Comparison of ENCODE assay signal across 8 mouse cellular contexts in the genomic region with DNA sequence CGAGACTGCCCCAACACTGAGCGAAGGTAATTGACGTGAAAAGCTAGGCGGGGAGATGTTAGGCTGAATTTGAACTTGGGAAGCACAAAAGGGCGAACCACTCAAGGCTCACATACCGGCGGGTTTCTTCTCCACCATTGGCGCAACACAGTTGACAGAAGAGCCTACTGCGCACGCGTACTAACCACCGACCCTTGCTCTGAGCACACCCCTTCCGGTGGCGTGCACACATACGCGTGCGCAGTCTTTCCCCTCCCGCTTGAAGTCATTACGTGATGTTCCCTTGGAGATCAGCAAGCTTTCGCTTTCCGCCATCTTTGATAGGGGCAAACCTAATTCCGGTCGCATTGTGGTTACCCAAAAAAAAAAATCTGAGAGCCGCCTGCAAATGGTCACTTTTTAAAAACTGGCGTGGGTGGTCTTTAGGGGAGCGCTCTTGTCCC. TPM values are rescaled to one million over a fixed set of nuclear protein-coding genes. Genes with fewer than 3 reads are reported as not detected.
DNase-seq lines count a peak whose midpoint lies in the region; ATAC-seq and TF ChIP-seq lines count a peak whose summit lies in the region.

A gene (plus strand): TSS at position 325 of the 443 bp plus-strand sequence.

- peak within 1 kb of the TSS; percentile 90 for H3K9ac ChIP-seq in embryonic facial prominence, embryonic 15.5 days
- H3K9ac ChIP-seq in limb, embryonic 14.5 days (ENCODE audit: low read depth, low read length, severe bottlenecking), result peak within 1 kb of the TSS; percentile 94
- H3K9ac ChIP-seq in midbrain, postnatal 0 days (replicated peaks; ENCODE audit: low read length, poor library complexity, severe bottlenecking), result peak within 1 kb of the TSS; percentile 99

- peak within 1 kb of the TSS; percentile 85 for H3K4me3 ChIP-seq in bone marrow, adult 2 months (replicated peaks; ENCODE audit: control insufficient read depth, low read depth, low read length)
- peak within 1 kb of the TSS; percentile 78 for H3K4me3 ChIP-seq in embryonic facial prominence, embryonic 15.5 days (replicated peaks)
- peak within 1 kb of the TSS; percentile 78 for H3K4me3 ChIP-seq in limb, embryonic 14.5 days (replicated peaks; ENCODE audit: low read length)
- peak within 1 kb of the TSS; percentile 88 for H3K4me3 ChIP-seq in midbrain, postnatal 0 days (ENCODE audit: low read depth, low read length)

- peak; percentile 94 for ATAC-seq in embryonic facial prominence, embryonic 15.5 days (ENCODE audit: insufficient number of reproducible peaks, low FRiP score, low TSS enrichment, low read depth)
- peak; percentile 91 for ATAC-seq in limb, embryonic 14.5 days (ENCODE audit: low FRiP score, low read depth)
- peak; percentile 93 for ATAC-seq in midbrain, postnatal 0 days (ENCODE audit: low FRiP score)

- peak; percentile 99 for DNase-seq in 416B (ENCODE audit: low read depth)
- peak; percentile 97 for DNase-seq in heart, adult 8-10 months (ENCODE audit: low spot score)
- DNase-seq in kidney, adult 9 months, result peak; percentile 98
- peak; percentile 100 for DNase-seq in limb, embryonic 14.5 days (ENCODE audit: low spot score)
- DNase-seq in midbrain, postnatal 0 days (ENCODE audit: low spot score), result peak; percentile 100
- DNase-seq in spleen, postnatal 36 days (ENCODE audit: low spot score in 2 of 2), result peak; percentile 97 to 99

- peak; percentile 51; the same call in 1 of the 2 replicates for TF ChIP-seq POLR2A in bone marrow, adult 2 months (IDR thresholded peaks at IDR 0.05; ENCODE audit: borderline replicate concordance, control insufficient read depth, low read depth, low read length)
- peak; percentile 21; the same call in 1 of the 2 replicates for TF ChIP-seq POLR2A in limb, embryonic 14.5 days (IDR thresholded peaks at IDR 0.05; ENCODE audit: borderline replicate concordance, extremely low read depth, insufficient read depth, insufficient read length)

- peaks cover 56% of the 10 kb centered on the region for H3K36me3 ChIP-seq in embryonic facial prominence, embryonic 15.5 days
- H3K36me3 ChIP-seq in limb, embryonic 14.5 days (ENCODE audit: control insufficient read depth, insufficient read depth, low read length), result peaks cover 33% of the 10 kb centered on the region
- peaks cover 40% of the 10 kb centered on the region for H3K36me3 ChIP-seq in midbrain, postnatal 0 days (ENCODE audit: insufficient read depth, low read length)

- under 1% methylated on average over 26 of the region's 26 CpGs for WGBS in bone marrow, adult 2 months
- under 1% methylated on average over 26 of the region's 26 CpGs for WGBS in embryonic facial prominence, embryonic 15.5 days
- WGBS in limb, embryonic 14.5 days, result under 1% methylated on average over 26 of the region's 26 CpGs
- under 1% methylated on average over 26 of the region's 26 CpGs for WGBS in midbrain, postnatal 0 days

- no peaks in the 10 kb centered on the region for H3K27me3 ChIP-seq in embryonic facial prominence, embryonic 15.5 days
- H3K27me3 ChIP-seq in limb, embryonic 14.5 days (ENCODE audit: control insufficient read depth, insufficient read depth, low read length), result no peaks in the 10 kb centered on the region
- H3K27me3 ChIP-seq in midbrain, postnatal 0 days (ENCODE audit: insufficient read depth, low read length), result no peaks in the 10 kb centered on the region

- peak within 1 kb of the TSS; percentile 89 for H3K4me2 ChIP-seq in embryonic facial prominence, embryonic 15.5 days (replicated peaks)
- H3K4me2 ChIP-seq in limb, embryonic 14.5 days (replicated peaks; ENCODE audit: low read depth, low read length, severe bottlenecking), result peak within 1 kb of the TSS; percentile 79
- peak within 1 kb of the TSS; percentile 85 for H3K4me2 ChIP-seq in midbrain, postnatal 0 days (ENCODE audit: low read depth, low read length, poor library complexity, severe bottlenecking)

- no peak for TF ChIP-seq CTCF in bone marrow, adult 2 months (IDR thresholded peaks at IDR 0.05; ENCODE audit: control insufficient read depth, insufficient read depth, low read length)
- TF ChIP-seq CTCF in midbrain, postnatal 0 days (IDR thresholded peaks at IDR 0.05), result no peak; the same call in 1 of the 2 replicates

- no peaks in the 10 kb centered on the region for H3K4me1 ChIP-seq in bone marrow, adult 2 months (ENCODE audit: control insufficient read depth, insufficient read depth, low read length)
- peaks cover 18% of the 10 kb centered on the region for H3K4me1 ChIP-seq in embryonic facial prominence, embryonic 15.5 days
- peaks cover 11% of the 10 kb centered on the region for H3K4me1 ChIP-seq in limb, embryonic 14.5 days (ENCODE audit: control insufficient read depth, insufficient read depth, low read length)
- peaks cover 10% of the 10 kb centered on the region; the same call in 1 of the 2 replicates for H3K4me1 ChIP-seq in midbrain, postnatal 0 days (ENCODE audit: insufficient read depth, low read length)

- peak within 1 kb of the TSS; percentile 79 for H3K27ac ChIP-seq in bone marrow, adult 2 months (ENCODE audit: control insufficient read depth, insufficient read depth, low read depth, low read length, poor library complexity)
- peak within 1 kb of the TSS; percentile 91 for H3K27ac ChIP-seq in embryonic facial prominence, embryonic 15.5 days (replicated peaks)
- peak within 1 kb of the TSS; percentile 89 for H3K27ac ChIP-seq in limb, embryonic 14.5 days (replicated peaks; ENCODE audit: low read depth, low read length)
- H3K27ac ChIP-seq in midbrain, postnatal 0 days (ENCODE audit: low read depth, low read length), result peak within 1 kb of the TSS; percentile 92

- H3K9me3 ChIP-seq in embryonic facial prominence, embryonic 15.5 days (replicated peaks), result no peaks in the 10 kb centered on the region
- no peaks in the 10 kb centered on the region for H3K9me3 ChIP-seq in limb, embryonic 14.5 days (ENCODE audit: control insufficient read depth, low read length)
- no peaks in the 10 kb centered on the region for H3K9me3 ChIP-seq in midbrain, postnatal 0 days (ENCODE audit: low read length)

RNA-seq across cellular contexts. Expression of the gene that starts here (rescaled TPM):
- 14.0 and 26.1 TPM in 2 replicates for polyA plus RNA-seq in bone marrow, adult 2 months (2011; ENCODE audit: insufficient read depth, insufficient read length, low replicate concordance, missing spikeins)
- 55.5 and 60.6 TPM in 2 replicates for polyA plus RNA-seq in embryonic facial prominence, embryonic 15.5 days (2015; fragmentation: Nextera tagmentation; extraction: Ambion mirVana)
- total RNA-seq in heart, adult 8-10 months (2022), result 10 to 100 TPM; 28.8 to 35.8 (median 34.9) TPM
- polyA plus RNA-seq in limb, embryonic 14.5 days (2012; rRNA removed), result 114 and 126 TPM in 2 replicates
- polyA plus RNA-seq in limb, embryonic 14.5 days (2014; fragmentation: Nextera tagmentation; extraction: Ambion mirVana), result 54.0 and 55.1 TPM in 2 replicates
- total RNA-seq in midbrain, postnatal 0 days (2014; rRNA removed), result 44.5 and 68.1 TPM in 2 replicates
- 26.7 and 29.3 TPM in 2 replicates for polyA plus RNA-seq in midbrain, postnatal 0 days (2015; fragmentation: Nextera tagmentation; extraction: Ambion mirVana)

Comparison
In these comparisons a context has a peak if more than half of its experiments do, and no peak if none do; other contexts are left out.
1. Peak in every context shown above with its lines: DNase-seq, ATAC-seq, H3K4me3 ChIP-seq and H3K27ac ChIP-seq.